Mouse (Mus musculus): Measurements from ENCODE around the gene Dnase2b.

The Dnase2b gene

DNA sequence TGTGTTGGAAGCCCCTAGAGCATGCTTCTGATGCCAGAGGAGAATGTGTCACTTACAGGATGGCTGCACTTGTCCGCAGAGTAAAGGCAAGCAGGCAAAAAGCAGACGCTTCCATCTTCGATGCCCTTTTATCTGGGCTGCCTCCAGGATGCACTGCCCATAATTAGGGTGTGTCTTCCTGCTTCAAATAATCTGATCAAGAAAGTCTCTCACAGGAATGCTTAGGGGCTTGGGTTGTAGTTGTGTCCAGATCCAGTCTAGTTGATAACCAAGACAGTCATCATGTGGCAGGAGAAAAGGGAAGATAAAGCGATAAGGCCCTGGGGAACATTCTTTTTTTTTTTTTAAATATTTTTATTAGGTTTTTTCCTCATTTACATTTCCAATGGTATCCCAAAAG lies at the start of gene Dnase2b:
Gene Dnase2b (minus strand): TSS at position 101 of the 400 bp plus-strand sequence.
- in situ Hi-C loops (cut with MboI) = no loop called here

DNA sequence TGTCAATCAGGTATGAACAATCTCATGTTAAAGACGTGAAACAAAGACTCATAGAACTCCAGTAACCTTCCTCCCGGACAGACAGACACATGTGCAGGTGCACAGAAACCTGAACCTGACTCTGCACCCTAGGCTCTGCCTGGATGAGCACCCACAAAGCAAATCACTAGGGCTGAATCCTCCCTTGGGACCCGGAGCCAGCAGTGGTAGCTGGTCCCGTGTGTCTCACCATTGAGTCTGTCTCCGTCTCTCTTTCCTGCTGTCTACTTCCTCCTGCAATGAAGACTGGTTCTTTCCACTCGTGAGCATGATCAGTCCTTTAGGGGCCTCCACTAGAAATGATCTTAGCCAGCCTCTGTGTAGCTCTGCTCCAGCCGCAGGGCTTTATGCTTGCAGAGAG lies 46.5 kb upstream of the Dnase2b start:
- in situ Hi-C loops (cut with MboI) = no loop called here

DNA sequence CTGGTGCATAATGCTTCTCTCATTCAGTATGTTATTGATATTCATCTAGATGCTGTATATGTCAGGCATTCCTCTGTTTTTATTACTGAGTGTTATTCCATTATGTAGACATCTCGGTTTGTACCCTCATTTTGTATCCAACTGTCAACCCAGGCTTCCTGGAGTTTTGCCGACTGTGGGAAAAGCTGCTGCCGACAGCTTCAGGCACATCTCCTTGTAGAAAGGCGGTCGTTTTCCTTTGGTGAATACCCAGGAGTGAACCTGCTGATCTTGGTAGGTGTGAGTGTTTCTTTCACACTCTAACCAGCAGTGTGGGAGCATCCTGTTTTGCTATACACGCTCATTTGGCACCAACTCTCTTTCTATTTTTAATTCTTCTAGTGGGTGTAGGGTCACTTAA lies 45.6 kb upstream of the Dnase2b start:
- in situ Hi-C loops (cut with MboI) = no loop called here

DNA sequence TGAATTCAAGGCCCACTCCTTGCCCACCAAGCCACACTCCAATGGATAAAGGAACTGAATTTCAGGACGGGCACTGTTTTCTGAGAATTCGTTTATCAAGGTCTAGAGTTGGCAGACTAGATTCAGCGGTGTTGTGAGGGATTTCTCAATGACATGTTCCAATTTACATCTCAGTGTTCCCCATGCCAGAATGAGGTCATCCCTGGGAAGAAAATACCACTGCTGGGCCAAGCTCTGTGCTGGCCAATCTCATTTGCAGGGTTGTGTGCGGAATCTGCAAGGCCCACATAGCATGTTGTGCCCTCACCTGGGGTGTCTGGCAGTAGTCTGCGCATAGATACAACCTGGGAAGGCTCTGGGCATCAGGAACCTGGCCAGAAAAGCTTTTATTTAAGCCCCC lies 43.9 kb upstream of the Dnase2b start:
- in situ Hi-C loops (cut with MboI) = no loop called here

DNA sequence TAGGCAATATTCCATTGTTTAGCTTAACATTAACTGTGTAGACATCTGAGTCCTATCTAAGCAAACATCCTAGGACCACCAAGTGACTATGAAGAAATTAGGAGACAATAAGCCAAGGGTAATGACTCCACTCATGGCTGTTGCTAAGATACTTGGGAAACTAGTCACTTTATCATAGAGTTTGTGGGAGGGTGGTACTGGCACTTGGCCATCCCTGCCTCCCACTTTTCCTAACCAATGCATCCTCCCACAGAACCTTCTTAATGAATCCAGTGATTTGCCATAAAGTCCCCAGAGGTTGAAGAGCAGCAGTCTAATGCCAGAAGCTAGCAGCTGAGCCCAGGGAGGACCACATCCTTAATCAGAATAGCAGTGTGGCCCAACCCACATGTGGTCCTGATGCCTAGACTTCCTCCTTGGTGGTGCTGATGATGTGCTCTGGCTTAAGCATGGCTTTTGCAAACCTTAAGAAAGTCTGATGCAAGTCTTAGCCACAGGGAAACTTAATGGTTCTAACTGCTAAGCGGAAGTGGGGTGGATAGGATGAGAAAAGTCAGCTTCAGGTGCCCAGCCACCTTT lies 42.8 kb upstream of the Dnase2b start:
- in situ Hi-C loops (cut with MboI) = no loop called here

- in situ Hi-C loops (cut with MboI) = no loop called here
Measured at GRCm38 (mm10) chr3:146657433-146657832, 42.0 kb upstream of the Dnase2b start.

GRCm38 (mm10) chr3:146655111-146655577 lies 39.7 kb upstream of the Dnase2b start:
- in situ Hi-C loops (cut with MboI) = no loop called here

DNA sequence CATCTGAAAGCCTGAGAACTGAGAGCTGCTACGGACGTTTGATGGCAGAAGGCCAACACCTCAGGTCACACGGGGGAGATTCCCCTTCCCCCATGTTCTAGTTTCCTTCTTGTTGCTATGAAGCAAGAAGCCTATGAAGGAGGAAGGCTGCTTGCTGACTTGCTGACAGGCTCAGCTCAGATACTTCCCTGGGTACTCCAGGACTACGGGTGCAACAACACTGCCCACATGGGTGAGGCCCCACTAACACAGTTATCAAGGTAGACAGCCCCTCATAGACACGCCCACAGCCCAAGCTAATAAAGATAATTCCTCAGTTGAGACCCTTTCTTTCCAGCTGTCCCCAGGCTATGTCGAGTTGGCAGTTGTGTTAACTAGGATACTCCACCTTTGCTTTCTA lies 38.3 kb upstream of the Dnase2b start:
- in situ Hi-C loops (cut with MboI) = no loop called here

DNA sequence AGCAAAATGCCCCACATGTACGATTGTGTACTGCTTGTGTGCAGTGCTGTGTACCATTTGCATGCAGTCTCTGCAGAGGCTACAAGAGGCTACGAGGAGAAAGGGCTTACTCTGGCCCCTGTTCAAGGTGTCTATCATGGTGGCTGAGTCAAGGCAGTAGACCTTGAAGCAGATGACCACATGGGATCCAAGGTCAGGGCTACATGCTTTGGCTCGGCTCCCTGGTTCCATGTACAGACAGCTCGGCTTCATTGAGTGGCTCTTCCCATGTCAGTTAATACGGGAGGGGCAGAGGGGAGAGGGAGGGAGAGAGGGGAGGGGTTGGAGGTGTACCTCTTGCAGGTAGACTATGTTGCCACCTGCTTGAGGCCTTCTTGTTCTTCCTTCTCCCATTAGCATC lies 37.0 kb upstream of the Dnase2b start:
- in situ Hi-C loops (cut with MboI) = no loop called here

GRCm38 (mm10) chr3:146651217-146651616 lies 35.8 kb upstream of the Dnase2b start, which contains the start of gene 4930503B20Rik:
4930503B20Rik (minus strand) TSS chr3:146651317.
- in situ Hi-C loops (cut with MboI) = no loop called here

DNA sequence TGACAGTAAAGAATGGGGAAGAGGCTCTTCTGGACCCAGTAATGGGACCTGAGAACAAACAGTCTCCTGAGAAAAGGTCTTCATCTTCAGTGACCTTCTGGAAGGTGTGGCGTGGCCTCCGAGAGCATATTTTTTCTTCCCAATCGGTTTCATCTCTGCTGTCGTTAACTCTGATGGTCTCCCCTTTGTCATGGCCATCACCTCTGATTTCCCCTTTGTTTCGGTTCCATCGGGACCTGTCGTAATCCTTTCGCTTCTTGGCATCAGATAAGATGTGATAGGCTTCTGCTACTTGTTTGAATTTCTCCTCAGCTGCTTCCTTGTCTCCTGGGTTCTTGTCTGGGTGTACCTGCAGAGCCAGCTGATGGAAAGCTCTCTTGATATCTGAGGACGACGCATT lies 35.3 kb upstream of the Dnase2b start:
- in situ Hi-C loops (cut with MboI) = no loop called here

- in situ Hi-C loops (cut with MboI) = no loop called here
Measured at GRCm38 (mm10) chr3:146649311-146649894, 34.0 kb upstream of the Dnase2b start.

DNA sequence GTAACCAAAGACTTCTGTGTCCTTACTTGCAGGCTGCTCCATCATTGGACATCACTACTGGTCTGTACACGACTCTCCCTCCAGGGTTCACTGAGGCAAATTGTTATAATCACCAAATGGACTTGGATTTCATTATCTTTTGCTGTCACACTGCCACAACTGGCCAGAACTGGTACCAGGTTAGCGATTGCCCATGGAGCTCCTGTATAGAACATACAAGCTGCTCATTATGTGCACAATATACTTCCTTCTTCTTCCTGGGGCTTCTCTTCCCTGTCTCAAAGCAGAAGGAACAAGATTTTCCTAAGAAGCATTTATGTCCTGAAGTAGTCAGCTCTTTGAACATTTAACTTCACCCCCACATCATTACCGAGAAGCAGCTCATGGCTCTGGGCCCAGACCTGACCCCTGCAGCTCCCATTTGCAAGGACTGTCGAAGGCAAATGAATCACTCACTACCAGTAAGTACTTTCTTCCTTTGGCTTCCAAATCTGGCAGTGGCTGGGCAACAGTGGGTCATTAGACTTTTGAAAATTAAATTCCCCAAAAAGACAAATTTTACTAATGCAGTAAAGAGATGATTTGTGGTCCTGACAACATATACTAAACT lies 26.5 kb upstream of the Dnase2b start:
- in situ Hi-C loops (cut with MboI) = no loop called here

DNA sequence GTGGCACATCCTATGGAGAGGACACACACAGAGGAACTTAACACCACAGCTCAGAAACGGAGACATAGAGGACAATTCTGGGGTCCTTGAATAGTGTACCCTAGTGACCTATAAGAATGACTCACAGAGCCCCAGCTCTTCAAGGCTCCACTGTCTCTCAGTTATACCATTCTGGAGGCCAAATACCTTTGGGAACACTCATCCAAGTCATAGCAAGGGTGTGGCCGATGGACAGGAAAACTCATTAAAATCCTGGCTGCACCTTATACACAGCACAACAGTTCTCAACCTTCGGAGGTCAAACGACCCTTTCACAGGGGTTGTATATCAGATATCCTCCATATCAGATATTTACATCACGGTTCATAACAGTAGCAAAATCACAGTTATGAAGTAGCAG lies 17.1 kb upstream of the Dnase2b start:
- in situ Hi-C loops (cut with MboI) = no loop called here

- in situ Hi-C loops (cut with MboI) = no loop called here
Measured at GRCm38 (mm10) chr3:146628227-146628982, 13.0 kb upstream of the Dnase2b start.

DNA sequence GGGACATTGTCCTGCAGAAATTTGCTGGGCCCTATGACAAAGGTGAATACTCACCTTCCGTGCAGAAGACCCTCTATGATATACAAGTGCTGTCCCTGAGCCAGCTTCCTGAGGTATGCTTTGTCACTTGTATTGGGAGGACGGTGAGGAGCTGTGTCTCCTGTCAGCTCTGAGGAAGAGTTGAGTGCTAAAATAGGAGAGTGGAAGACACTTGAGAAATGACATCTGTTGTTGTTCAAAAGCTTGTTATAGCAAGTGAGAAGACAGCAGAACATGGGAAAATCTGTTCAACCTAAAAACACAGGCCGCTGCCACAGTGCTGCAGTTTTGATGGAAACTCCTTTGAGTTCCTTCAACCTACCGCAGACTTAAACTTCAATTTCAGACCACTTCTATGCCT lies 10.4 kb upstream of the Dnase2b start:
- in situ Hi-C loops (cut with MboI) = no loop called here

- in situ Hi-C loops (cut with MboI) = no loop called here
Measured at GRCm38 (mm10) chr3:146621966-146622365, 6.6 kb upstream of the Dnase2b start.

DNA sequence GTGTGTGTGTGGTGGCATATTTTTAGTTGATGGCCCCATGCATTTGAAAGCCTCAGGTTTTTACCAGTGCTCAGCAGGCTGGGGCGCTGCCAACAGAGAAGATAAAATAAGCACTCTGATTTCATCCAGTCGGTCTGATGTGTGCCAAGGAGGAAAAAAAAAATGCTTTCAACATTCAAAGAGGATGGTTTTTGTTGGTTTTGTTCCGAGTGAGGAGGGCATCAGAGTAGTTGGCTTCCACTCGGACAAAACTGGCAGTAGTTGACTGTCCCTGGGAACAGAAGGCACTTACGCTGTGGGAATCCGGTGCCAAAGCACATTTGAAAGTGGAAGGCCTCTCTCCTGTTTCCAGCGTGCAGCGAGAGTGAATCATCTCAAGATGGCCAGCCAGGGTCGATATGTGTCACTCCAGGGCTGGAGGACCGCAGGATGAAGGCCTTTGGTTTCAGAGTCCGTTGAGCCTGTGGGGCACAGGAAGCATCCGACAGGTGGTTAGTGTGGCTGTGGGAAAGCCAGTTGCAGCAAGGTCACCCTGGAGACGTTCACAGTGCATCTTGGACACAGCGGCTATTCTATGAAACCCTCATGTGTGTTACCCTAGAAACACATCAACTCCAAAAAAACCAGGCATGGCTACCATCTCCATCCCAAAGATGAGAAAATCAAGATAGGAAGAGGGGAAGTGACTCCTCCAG lies 5.3 kb upstream of the Dnase2b start:
- in situ Hi-C loops (cut with MboI) = no loop called here

DNA sequence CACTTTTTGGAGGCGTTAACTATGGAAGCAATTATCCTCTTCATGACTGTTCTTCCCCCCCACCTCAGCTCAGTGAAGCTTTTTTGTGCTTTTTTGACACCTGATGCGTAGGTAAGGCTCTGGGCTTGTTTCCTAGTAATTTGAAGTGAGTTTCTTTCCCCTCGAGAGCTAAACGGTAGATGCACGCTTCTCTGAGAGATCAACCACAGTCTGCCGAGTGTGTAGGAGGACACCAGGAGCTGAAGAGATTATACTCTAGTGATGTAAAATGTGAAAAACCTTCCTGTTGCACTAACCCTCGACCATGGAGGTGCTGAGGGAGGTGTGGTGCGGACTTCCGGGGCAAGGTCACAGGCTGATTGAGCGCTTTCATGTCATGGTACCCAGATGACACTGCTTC lies 4.7 kb upstream of the Dnase2b start:
- in situ Hi-C loops (cut with MboI) = no loop called here

- in situ Hi-C loops (cut with MboI) = no loop called here
Measured at GRCm38 (mm10) chr3:146618357-146618756, 3.0 kb upstream of the Dnase2b start.

DNA sequence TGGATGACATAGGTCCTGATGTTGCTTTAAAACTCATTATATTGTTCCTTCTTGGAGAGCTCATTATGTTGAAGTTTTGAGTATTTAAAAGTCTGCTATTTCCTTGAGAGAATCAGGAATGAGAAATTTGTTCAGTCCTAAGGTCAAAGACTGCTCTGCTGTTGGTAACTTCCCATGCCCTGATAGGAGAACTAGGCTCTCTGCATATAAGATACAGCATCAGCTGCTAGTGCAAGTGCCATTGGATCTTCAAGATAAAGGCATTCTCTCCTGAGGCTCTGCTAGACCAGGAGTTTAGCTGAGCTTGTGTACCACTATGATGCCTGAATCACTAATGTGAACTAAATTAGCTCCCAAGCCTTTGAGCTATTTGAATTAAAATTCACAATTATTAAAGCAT lies 2.5 kb upstream of the Dnase2b start:
- in situ Hi-C loops (cut with MboI) = no loop called here

All from mature B cell (primary cell).